Mouse (Mus musculus): ENCODE data around the gene Helb. TPM values are rescaled to one million over a fixed set of nuclear protein-coding genes. Genes with fewer than 3 reads are reported as not detected.

Helb gene
- polyA plus RNA-seq, 1 experiment from 2014 or later = 8.1 TPM

- WGBS = 86% methylated on average over 12 of the region's 12 CpGs
- H3K36me3 ChIP-seq (ENCODE audit: control insufficient read depth, insufficient read depth, low read length) = peaks cover 61% of the 10 kb centered on the region
These were observed 20.2 kb downstream of the Helb start for GRCm38 (mm10) chr10:120092548-120092947.

GRCm38 (mm10) chr10:120077850-120078249, 34.9 kb downstream of the Helb start:
- Histone ChIP-seq H3K36me3 (ENCODE audit: control insufficient read depth, insufficient read depth, low read length) (peaks cover 4% of the 10 kb centered on the region; the same call in 1 of the 2 replicates), H3K9me3 (ENCODE audit: control insufficient read depth, low read length) (no peaks in the 10 kb centered on the region), H3K27ac (replicated peaks in 1 of 2; ENCODE audit: control insufficient read depth in 1 of 2, insufficient read depth in 1 of 2, low read depth in 2 of 2, low read length in 2 of 2) (no peak overlapping the region), H3K4me3 (ENCODE audit: control insufficient read depth in 1 of 2, insufficient read depth in 1 of 2, low read depth in 1 of 2, low read length in 2 of 2) (no peak overlapping the region), H3K4me2 (ENCODE audit: low read length) (no peak overlapping the region), H3K27me3 (ENCODE audit: control insufficient read depth, insufficient read depth, low read length) (no peaks in the 10 kb centered on the region), H3K4me1 (ENCODE audit: control insufficient read depth in 2 of 2, insufficient read depth in 2 of 2, low read length in 2 of 2) (no peaks in the 10 kb centered on the region), H3K9ac (ENCODE audit: low read length) (no peak overlapping the region)
- 69% methylated on average over 3 of the region's 3 CpGs for WGBS
- no peak for ATAC-seq (ENCODE audit: insufficient number of reproducible peaks, insufficient read depth, low FRiP score, low read depth)

More at GRCm38 (mm10) chr10:120092548-120092947, 20.2 kb downstream of the Helb start:
- H3K9ac ChIP-seq (ENCODE audit: low read length) = no peak overlapping the region
- no peak overlapping the region for H3K4me2 ChIP-seq (ENCODE audit: low read length)
- H3K27me3 ChIP-seq (ENCODE audit: control insufficient read depth, insufficient read depth, low read length) = no peaks in the 10 kb centered on the region
- H3K27ac ChIP-seq (replicated peaks in 1 of 2; ENCODE audit: control insufficient read depth in 1 of 2, insufficient read depth in 1 of 2, low read depth in 2 of 2, low read length in 2 of 2) = no peak overlapping the region
- H3K9me3 ChIP-seq (ENCODE audit: control insufficient read depth, low read length) = no peaks in the 10 kb centered on the region
- H3K4me3 ChIP-seq (ENCODE audit: control insufficient read depth in 1 of 2, insufficient read depth in 1 of 2, low read depth in 1 of 2, low read length in 2 of 2) = no peak overlapping the region
- no peak for ATAC-seq (ENCODE audit: insufficient number of reproducible peaks, insufficient read depth, low FRiP score, low read depth)
- no peaks in the 10 kb centered on the region for H3K4me1 ChIP-seq (ENCODE audit: control insufficient read depth in 2 of 2, insufficient read depth in 2 of 2, low read length in 2 of 2)

GRCm38 (mm10) chr10:120066319-120066718, 46.5 kb downstream of the Helb start:
- H3K4me1 ChIP-seq (ENCODE audit: control insufficient read depth in 2 of 2, insufficient read depth in 2 of 2, low read length in 2 of 2) = peaks cover 5 to 8% of the 10 kb centered on the region in 2 experiments; a peak in 3 of 4 replicates
- no peak overlapping the region for H3K4me2 ChIP-seq (ENCODE audit: low read length)
- H3K9ac ChIP-seq (ENCODE audit: low read length) = no peak overlapping the region
- no peak for ATAC-seq (ENCODE audit: insufficient number of reproducible peaks, insufficient read depth, low FRiP score, low read depth)
- H3K9me3 ChIP-seq (ENCODE audit: control insufficient read depth, low read length) = no peaks in the 10 kb centered on the region
- no peak overlapping the region for H3K4me3 ChIP-seq (ENCODE audit: control insufficient read depth in 1 of 2, insufficient read depth in 1 of 2, low read depth in 1 of 2, low read length in 2 of 2)
- H3K27me3 ChIP-seq (ENCODE audit: control insufficient read depth, insufficient read depth, low read length) = no peaks in the 10 kb centered on the region
- H3K36me3 ChIP-seq (ENCODE audit: control insufficient read depth, insufficient read depth, low read length) = no peaks in the 10 kb centered on the region
- WGBS = 88% methylated on average over 10 of the region's 10 CpGs
- no peak overlapping the region for H3K27ac ChIP-seq (replicated peaks in 1 of 2; ENCODE audit: control insufficient read depth in 1 of 2, insufficient read depth in 1 of 2, low read depth in 2 of 2, low read length in 2 of 2)

- H3K4me3 ChIP-seq (ENCODE audit: control insufficient read depth in 1 of 2, insufficient read depth in 1 of 2, low read depth in 1 of 2, low read length in 2 of 2) = no peak overlapping the region
- WGBS = 29% methylated on average over 5 of the region's 5 CpGs
- no peaks in the 10 kb centered on the region for H3K9me3 ChIP-seq (ENCODE audit: control insufficient read depth, low read length)
- H3K4me1 ChIP-seq (ENCODE audit: control insufficient read depth in 2 of 2, insufficient read depth in 2 of 2, low read length in 2 of 2) = peaks cover 9 to 13% of the 10 kb centered on the region in 2 experiments
- H3K4me2 ChIP-seq (ENCODE audit: low read length) = no peak overlapping the region
- no peak overlapping the region for H3K9ac ChIP-seq (ENCODE audit: low read length)
- H3K27me3 ChIP-seq (ENCODE audit: control insufficient read depth, insufficient read depth, low read length) = no peaks in the 10 kb centered on the region
- ATAC-seq (ENCODE audit: insufficient number of reproducible peaks, insufficient read depth, low FRiP score, low read depth) = no peak
- H3K36me3 ChIP-seq (ENCODE audit: control insufficient read depth, insufficient read depth, low read length) = no peaks in the 10 kb centered on the region
- H3K27ac ChIP-seq (replicated peaks in 1 of 2; ENCODE audit: control insufficient read depth in 1 of 2, insufficient read depth in 1 of 2, low read depth in 2 of 2, low read length in 2 of 2) = no peak overlapping the region
These were observed 48.4 kb downstream of the Helb start for GRCm38 (mm10) chr10:120064424-120064823.

- Histone ChIP-seq H3K4me3 (ENCODE audit: control insufficient read depth in 1 of 2, insufficient read depth in 1 of 2, low read depth in 1 of 2, low read length in 2 of 2) (peak overlapping the region in 1 of 2 experiments; percentile 3; a peak in 1 of 4 replicates), H3K27ac (replicated peaks in 1 of 2; ENCODE audit: control insufficient read depth in 1 of 2, insufficient read depth in 1 of 2, low read depth in 2 of 2, low read length in 2 of 2) (no peak overlapping the region), H3K9me3 (ENCODE audit: control insufficient read depth, low read length) (no peaks in the 10 kb centered on the region), H3K9ac (ENCODE audit: low read length) (no peak overlapping the region), H3K4me2 (ENCODE audit: low read length) (peak overlapping the region; percentile 52), H3K4me1 (ENCODE audit: control insufficient read depth in 2 of 2, insufficient read depth in 2 of 2, low read length in 2 of 2) (peaks cover 9 to 13% of the 10 kb centered on the region in 2 experiments), H3K27me3 (ENCODE audit: control insufficient read depth, insufficient read depth, low read length) (no peaks in the 10 kb centered on the region), H3K36me3 (ENCODE audit: control insufficient read depth, insufficient read depth, low read length) (no peaks in the 10 kb centered on the region)
- ATAC-seq (ENCODE audit: insufficient number of reproducible peaks, insufficient read depth, low FRiP score, low read depth) = no peak; the same call in 1 of the 2 replicates
- WGBS = 53% methylated on average over 24 of the region's 24 CpGs
These were observed 51.3 kb downstream of the Helb start for GRCm38 (mm10) chr10:120061238-120062130.

- Histone ChIP-seq H3K4me1 (ENCODE audit: control insufficient read depth in 2 of 2, insufficient read depth in 2 of 2, low read length in 2 of 2) (peaks cover 9 to 13% of the 10 kb centered on the region in 2 experiments), H3K4me3 (ENCODE audit: control insufficient read depth in 1 of 2, insufficient read depth in 1 of 2, low read depth in 1 of 2, low read length in 2 of 2) (no peak overlapping the region), H3K27me3 (ENCODE audit: control insufficient read depth, insufficient read depth, low read length) (no peaks in the 10 kb centered on the region), H3K9ac (ENCODE audit: low read length) (no peak overlapping the region), H3K36me3 (ENCODE audit: control insufficient read depth, insufficient read depth, low read length) (no peaks in the 10 kb centered on the region), H3K9me3 (ENCODE audit: control insufficient read depth, low read length) (no peaks in the 10 kb centered on the region), H3K27ac (replicated peaks in 1 of 2; ENCODE audit: control insufficient read depth in 1 of 2, insufficient read depth in 1 of 2, low read depth in 2 of 2, low read length in 2 of 2) (no peak overlapping the region), H3K4me2 (ENCODE audit: low read length) (peak overlapping the region; percentile 52; the same call in 1 of the 2 replicates)
- ATAC-seq (ENCODE audit: insufficient number of reproducible peaks, insufficient read depth, low FRiP score, low read depth) = no peak
- 25% methylated on average over 10 of the region's 10 CpGs for WGBS
These were observed 52.1 kb downstream of the Helb start for GRCm38 (mm10) chr10:120060579-120061237.

- Histone ChIP-seq H3K36me3 (ENCODE audit: control insufficient read depth, insufficient read depth, low read length) (0 out of 2 replicates have a peak, but pooled peaks cover 4% of the 10 kb centered on the region), H3K9ac (ENCODE audit: low read length) (no peak overlapping the region), H3K4me3 (ENCODE audit: control insufficient read depth in 1 of 2, insufficient read depth in 1 of 2, low read depth in 1 of 2, low read length in 2 of 2) (no peak overlapping the region), H3K4me2 (ENCODE audit: low read length) (no peak overlapping the region), H3K9me3 (ENCODE audit: control insufficient read depth, low read length) (no peaks in the 10 kb centered on the region), H3K27me3 (ENCODE audit: control insufficient read depth, insufficient read depth, low read length) (no peaks in the 10 kb centered on the region), H3K27ac (replicated peaks in 1 of 2; ENCODE audit: control insufficient read depth in 1 of 2, insufficient read depth in 1 of 2, low read depth in 2 of 2, low read length in 2 of 2) (no peak overlapping the region), H3K4me1 (ENCODE audit: control insufficient read depth in 2 of 2, insufficient read depth in 2 of 2, low read length in 2 of 2) (no peaks in the 10 kb centered on the region)
- no peak for ATAC-seq (ENCODE audit: insufficient number of reproducible peaks, insufficient read depth, low FRiP score, low read depth)
- 89% methylated on average over 2 of the region's 2 CpGs for WGBS
These were observed 68.0 kb downstream of the Helb start for GRCm38 (mm10) chr10:120044714-120045234.

Data from heart, embryonic 14.5 days (tissue).